Mouse (Mus musculus): Measurements from ENCODE around the gene Ctnna2.

The Ctnna2 gene

DNA sequence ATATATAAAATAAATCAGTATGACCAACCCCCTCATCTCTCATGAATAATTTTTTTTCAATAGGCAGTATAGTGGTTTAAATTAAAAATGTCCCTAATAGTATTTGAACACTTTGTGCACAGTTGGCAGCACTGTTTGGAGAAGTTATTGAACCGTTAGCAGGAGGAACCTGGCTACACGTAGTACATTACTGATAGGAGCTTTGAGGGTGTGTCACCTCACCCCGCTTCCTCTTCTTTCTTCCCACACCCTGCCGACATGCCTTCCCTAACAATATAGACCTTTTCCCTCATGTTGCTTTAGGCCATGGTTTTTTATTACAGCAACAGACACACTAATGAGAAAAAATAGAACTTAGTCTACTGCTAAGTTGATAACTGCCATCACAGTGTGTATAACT is 1071.4 kb downstream of the Ctnna2 start:
- DNase-seq (ENCODE audit: low spot score) = no peak

DNA sequence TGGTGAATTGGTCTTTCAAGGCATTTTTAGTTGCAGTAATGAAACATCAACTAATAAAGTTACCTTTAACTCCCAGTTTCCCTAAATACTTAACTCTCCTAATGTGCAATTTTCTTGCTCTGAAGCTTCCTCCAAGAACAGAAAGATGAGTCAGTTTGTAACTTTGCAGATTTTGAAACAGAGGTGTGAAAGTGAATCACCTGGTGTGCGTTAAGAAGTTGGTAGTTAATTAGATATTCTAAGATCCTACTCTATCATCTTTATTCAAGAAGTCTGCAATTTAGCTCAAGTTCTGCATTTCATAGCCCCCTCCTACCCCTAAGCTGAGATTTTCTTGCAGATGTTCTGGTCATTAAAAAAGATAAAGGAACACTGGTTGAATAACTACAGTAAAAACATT is 1082.3 kb downstream of the Ctnna2 start:
- no peak for DNase-seq (ENCODE audit: low spot score)

All from embryo, embryonic 10.5 days (tissue).